Mouse (Mus musculus) embryonic stem cell, embryonic (primary cell): Measurements from ENCODE around the gene Klra7.
"Not testable (repeated sequence)": the region's sequence is repeated elsewhere in the genome, so short reads cannot be mapped to it uniquely, and the experiment has no call there.

Experiments used
- CTCF ChIA-PET, 4 experiments: fragments of 300-600 bp in 2 of 4; fragments of 350-600 bp in 2 of 4; sonication (Branson Sonifier 250); formaldehyde crosslinking; loops; one replicate each; lab custom pipeline; 2022; ENCODE audit warnings: inconsistent platforms in 2 of 4; lab: Charles Lee
- POLR2A ChIA-PET, 4 experiments: fragments of 300-600 bp in 2 of 4; fragments of 350-600 bp in 2 of 4; sonication (Branson Sonifier 250); formaldehyde crosslinking; loops; one replicate each; lab custom pipeline; 2022; ENCODE audit warnings: antibody characterized with exemption in 4 of 4, inconsistent platforms in 1 of 4; lab: Charles Lee

Klra7 gene

DNA sequence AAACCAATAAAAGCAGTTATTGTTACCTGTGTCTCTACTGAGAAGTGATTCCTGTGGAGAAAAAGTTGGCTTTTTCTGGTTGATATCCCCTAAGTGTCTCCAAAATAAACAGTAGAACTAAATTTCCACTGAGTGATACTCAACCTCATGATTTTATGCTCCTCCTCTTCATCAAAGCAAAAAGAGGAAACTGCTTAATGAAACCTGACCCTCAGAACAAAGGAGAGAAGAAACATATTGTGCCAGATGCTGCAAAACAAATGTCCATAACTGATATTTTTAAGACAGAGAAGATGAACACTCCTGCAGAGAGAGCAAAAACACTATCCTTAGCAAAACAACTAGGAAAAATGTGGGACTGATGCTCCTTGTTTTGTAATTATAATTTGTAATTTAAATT lies at the start of gene Klra7:
Gene Klra7 (minus strand): TSS at position 101 of the 400 bp plus-strand sequence.
- ChIA-PET CTCF (no interaction called here), POLR2A (no interaction called here)

GRCm38 (mm10) chr6:130281828-130282227 lies 48.7 kb upstream of the Klra7 start, which contains the start of gene Klra10:
TSS of gene Klra10 (minus strand) at chr6:130281928.
- CTCF ChIA-PET, POLR2A ChIA-PET: not testable (repeated sequence)

DNA sequence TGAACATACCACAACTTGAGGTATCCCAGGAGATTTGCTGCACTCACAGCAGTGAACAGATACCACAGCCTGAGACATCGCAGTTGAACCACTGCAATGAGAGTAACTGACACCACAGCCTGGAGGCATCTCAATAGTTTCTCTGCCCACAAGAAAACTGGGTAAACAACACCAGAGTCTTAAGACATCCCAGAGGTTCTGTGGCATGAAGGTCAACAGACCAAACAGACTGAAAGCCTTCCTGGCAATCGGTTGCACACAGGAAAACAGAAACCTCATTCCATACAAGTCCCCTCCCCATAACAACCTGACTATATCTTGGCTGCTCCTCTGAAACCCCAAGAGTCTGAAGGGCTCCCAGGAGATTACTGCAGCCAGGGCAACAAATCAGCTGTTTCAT lies 22.2 kb upstream of the Klra7 start:
- ChIA-PET POLR2A (no interaction called here), CTCF (no interaction called here)

DNA sequence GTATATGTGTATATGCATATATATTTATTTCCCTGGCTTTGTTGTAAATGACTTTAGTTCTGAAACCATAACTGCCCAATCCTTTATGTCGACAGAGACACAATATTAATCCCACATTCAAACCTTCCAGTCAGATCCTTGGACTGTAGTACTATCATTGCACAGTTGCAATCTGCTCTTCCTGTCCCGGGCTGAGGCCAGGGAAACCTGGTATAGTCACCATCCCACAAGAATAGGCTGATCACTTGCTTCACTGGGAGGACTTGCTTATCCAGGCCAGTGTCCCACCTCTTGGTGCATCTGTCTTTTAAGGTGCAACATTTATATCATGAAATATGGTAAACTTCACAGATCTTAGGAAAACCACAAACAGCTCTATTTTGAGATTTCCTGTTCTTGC lies 4.4 kb upstream of the Klra7 start:
- ChIA-PET CTCF (no interaction called here), POLR2A (no interaction called here)

GRCm38 (mm10) chr6:130236635-130237034 lies 3.5 kb upstream of the Klra7 start:
- ChIA-PET CTCF (interaction anchor here in 1 of 4 experiments (0.6 to 0.7 kb wide), 2 partner anchors 255 to 673 kb away, joined by 5 to 6 read pairs; no protein-coding TSS in a partner anchor), POLR2A (no interaction called here)

DNA sequence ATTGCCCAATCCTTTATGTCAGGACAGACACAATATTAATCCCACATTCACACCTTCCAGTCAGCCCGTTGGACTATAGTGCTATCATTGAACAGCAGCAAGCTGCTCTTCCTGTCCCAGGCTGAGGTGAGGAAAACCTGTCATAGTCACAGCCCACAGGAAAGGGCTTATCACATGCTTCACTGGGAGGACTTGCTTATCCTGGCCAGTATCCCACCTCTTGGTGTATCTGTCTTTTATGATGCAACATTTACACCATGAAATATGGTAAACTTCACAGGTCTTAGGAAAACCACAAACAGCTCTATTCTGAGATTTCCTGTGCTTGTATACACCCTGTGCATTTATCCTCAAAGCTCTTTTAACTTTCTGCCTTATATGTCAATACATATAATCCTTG lies 35.7 kb downstream of the Klra7 start:
- POLR2A ChIA-PET, CTCF ChIA-PET: not testable (repeated sequence)

DNA sequence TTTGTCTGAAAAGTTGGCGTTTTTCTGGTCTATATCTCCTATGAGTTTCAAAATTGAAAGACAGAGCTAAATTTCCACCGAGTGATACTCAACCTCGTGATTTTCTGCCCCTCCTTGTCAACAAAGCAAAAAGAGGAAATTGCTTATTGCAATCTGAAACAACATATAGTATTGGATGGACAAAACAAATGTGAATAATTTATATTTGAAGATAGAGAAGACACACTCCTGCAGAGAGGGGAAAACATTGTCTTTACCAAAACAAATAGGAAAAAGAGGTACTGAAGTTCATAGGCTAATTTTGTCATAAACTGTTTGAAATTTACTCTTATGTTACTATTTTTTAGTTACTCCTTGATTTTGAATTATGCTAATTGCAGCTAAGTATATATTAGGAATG lies 40.1 kb downstream of the Klra7 start, which contains the start of gene Klra9:
Gene Klra9 (minus strand): TSS at position 101 of the 400 bp plus-strand sequence.
- POLR2A ChIA-PET, CTCF ChIA-PET: not testable (repeated sequence)
